Mouse (Mus musculus) midbrain, postnatal 0 days (tissue): ENCODE measurements around the gene Nckipsd. TPM values are rescaled to one million over a fixed set of nuclear protein-coding genes. Genes with fewer than 3 reads are reported as not detected.

Experiments used
- ATAC-seq: fragments of 200-750 bp; cut with Nextera tagmentation; 2 replicates; pipeline ENCODE4 v1.8.0; 2017; ENCODE audit warnings: moderate number of reproducible peaks, mild to moderate bottlenecking, moderate TSS enrichment, moderate library complexity; ENCODE audit not compliant: low FRiP score
- DNase-seq: peaks from one replicate; pipeline ENCODE4 v3.0.0-alpha.2; 2015; ENCODE audit warnings: low spot score
- H3K27ac ChIP-seq: fragments of 300-500 bp; sonication (generic); 2 replicates; pipeline ENCODE4 v1.5.1; 2014; ENCODE audit warnings: low read depth, mild to moderate bottlenecking, low read length, mixed read lengths
- H3K27me3 ChIP-seq: fragments of 300-500 bp; sonication (generic); 2 replicates; pipeline ENCODE4 v1.6.1; 2014; ENCODE audit warnings: low read length, control low read depth, mixed read lengths; ENCODE audit not compliant: insufficient read depth
- H3K36me3 ChIP-seq: fragments of 300-500 bp; sonication (generic); 2 replicates; pipeline ENCODE4 v1.6.1; 2014; ENCODE audit warnings: low read length, control low read depth, mixed read lengths; ENCODE audit not compliant: insufficient read depth
- H3K4me1 ChIP-seq: fragments of 300-500 bp; sonication (generic); 2 replicates; pipeline ENCODE4 v1.6.1; 2014; ENCODE audit warnings: mild to moderate bottlenecking, control low read depth, antibody characterized with exemption, low read length, mixed read lengths; ENCODE audit not compliant: insufficient read depth
- H3K4me2 ChIP-seq: fragments of 300-500 bp; sonication (generic); 2 replicates; pipeline ENCODE4 v1.6.1; 2014; ENCODE audit warnings: low read depth, mild to moderate bottlenecking, low read length, mixed read lengths; ENCODE audit not compliant: poor library complexity, severe bottlenecking
- H3K4me3 ChIP-seq: fragments of 300-500 bp; sonication (generic); 2 replicates; pipeline ENCODE4 v1.5.1; 2014; ENCODE audit warnings: low read depth, mild to moderate bottlenecking, low read length, moderate library complexity
- H3K9ac ChIP-seq: fragments of 300-500 bp; sonication (generic); replicated peaks from 2 replicates; pipeline ENCODE4 v1.6.1; 2014; ENCODE audit warnings: mild to moderate bottlenecking, low read length, moderate library complexity, mixed read lengths; ENCODE audit not compliant: poor library complexity, severe bottlenecking
- H3K9me3 ChIP-seq: fragments of 300-500 bp; sonication (generic); 2 replicates; pipeline ENCODE4 v1.6.1; 2016; ENCODE audit warnings: low read length, control low read depth
- CTCF ChIP-seq: IDR thresholded peaks from 2 replicates; pipeline ENCODE4 v1.5.1; 2016; ENCODE audit warnings: antibody characterized with exemption, mild to moderate bottlenecking
- WGBS: fragments of 180-500 bp; shearing (Covaris S2); extraction: QIAGEN DNeasy Blood & Tissue Kit; methylation state at CpG from one replicate; pipeline ENCODE4 v1.1.7; 2014; 5-methylcytosine and 5-hydroxymethylcytosine counted together
- polyA plus RNA-seq: library from polyadenylated mRNA; unstranded; fragments of >200 nt; fragmentation: Nextera tagmentation; extraction: Ambion mirVana; gene quantifications from 2 replicates; pipeline ENCODE4 v1.2.1, GENCODE M21; 2015
- total RNA-seq: library from RNA; depleted of rRNA; stranded (reverse); fragments of >200 nt; gene quantifications from 2 replicates; pipeline ENCODE4 v1.2.3, GENCODE M21; 2014; rRNA removed

The Nckipsd gene
- total RNA-seq (30.1 and 83.4 TPM in 2 replicates), polyA plus RNA-seq (25.7 and 32.5 TPM in 2 replicates)

DNA sequence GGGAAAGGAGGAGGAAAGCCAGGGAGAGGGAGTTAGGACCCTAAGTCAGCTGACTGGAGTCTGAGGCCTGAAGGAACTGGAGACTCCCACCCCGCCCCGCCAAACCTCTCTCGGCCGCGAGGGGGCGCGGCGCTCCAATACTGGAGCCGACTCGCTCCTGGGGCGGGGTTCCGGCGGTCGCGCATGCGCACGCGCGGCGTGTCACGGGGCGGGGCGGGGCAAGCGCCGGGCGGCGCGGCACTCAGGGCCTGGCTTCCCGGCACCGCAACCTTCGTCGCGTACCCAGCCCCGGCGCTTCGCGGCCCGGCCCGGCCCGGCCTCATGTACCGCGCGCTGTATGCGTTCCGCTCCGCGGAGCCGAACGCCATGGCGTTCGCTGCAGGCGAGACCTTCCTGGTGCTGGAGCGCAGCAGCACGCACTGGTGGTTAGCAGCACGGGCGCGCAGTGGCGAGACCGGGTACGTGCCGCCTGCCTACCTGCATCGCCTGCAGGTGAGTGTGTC, at the start of gene Nckipsd:
Nckipsd (plus strand) TSS at position 206 of the 503 bp plus-strand sequence.
- under 1% methylated on average over 57 of the region's 62 CpGs for WGBS
- Histone ChIP-seq H3K9me3 (no peaks in the 10 kb centered on the region), H3K27me3 (no peaks in the 10 kb centered on the region), H3K27ac (peak within 1 kb of the TSS; percentile 76), H3K4me2 (peak within 1 kb of the TSS; percentile 86), H3K4me1 (peaks cover 6% of the 10 kb centered on the region; the same call in 1 of the 2 replicates), H3K9ac (peak within 1 kb of the TSS; percentile 94), H3K36me3 (peaks cover 52% of the 10 kb centered on the region), H3K4me3 (peak within 1 kb of the TSS; percentile 80)
- DNase-seq: peak; percentile 95
- TF ChIP-seq CTCF: peak; percentile 88
- ATAC-seq: peak; percentile 82

DNA sequence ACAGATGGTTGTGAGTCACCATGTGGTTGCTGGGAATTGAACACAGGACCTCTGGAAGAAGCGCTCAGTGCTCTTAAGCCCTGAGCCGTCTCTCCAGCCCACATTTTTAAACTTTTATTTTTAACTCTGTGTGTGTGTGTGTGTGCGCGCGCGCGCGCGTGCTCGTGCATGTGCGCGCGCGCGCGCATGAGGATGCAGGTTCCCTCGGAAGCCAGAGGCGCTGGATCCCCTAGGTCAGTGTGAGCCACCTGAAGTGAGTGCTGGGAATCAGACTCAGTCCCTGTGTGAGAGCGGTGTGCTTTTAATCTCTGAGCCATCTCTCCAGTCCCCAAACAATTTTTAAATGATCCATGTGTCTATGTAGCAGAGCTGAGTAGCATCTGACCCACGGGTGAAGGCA, 49.0 kb upstream of the Nckipsd start:
- Histone ChIP-seq H3K27ac (no peak overlapping the region), H3K27me3 (no peaks in the 10 kb centered on the region), H3K4me2 (no peak overlapping the region), H3K4me3 (no peak overlapping the region), H3K36me3 (no peaks in the 10 kb centered on the region), H3K9ac (no peak overlapping the region), H3K4me1 (no peaks in the 10 kb centered on the region), H3K9me3 (no peaks in the 10 kb centered on the region)
- ATAC-seq (no peak), DNase-seq (no peak)
- no peak for TF ChIP-seq CTCF
- 98% methylated on average over 20 of the region's 20 CpGs for WGBS

DNA sequence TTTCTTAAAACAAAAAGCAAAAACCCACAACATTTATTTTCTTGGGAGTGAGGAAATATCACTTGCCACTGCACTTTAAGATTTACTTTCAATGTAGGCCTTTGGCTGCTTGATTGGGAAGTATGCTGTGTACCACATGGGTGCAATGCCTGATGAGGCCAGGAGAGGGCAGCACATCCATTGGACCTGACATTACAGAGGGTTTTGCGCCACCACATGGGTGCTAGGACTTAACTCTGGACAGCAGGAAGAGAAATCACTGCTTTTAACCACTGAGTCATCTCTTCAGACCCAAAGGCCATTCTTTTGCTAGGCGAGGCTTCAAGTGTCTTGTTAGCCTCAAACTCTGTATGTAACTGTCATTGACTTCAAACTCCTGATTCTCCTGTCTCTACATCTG, 48.4 kb upstream of the Nckipsd start:
- H3K9ac ChIP-seq: no peak overlapping the region
- WGBS: 59% methylated on average over 2 of the region's 2 CpGs
- no peak overlapping the region for H3K4me2 ChIP-seq
- H3K27ac ChIP-seq: no peak overlapping the region
- no peaks in the 10 kb centered on the region for H3K4me1 ChIP-seq
- H3K9me3 ChIP-seq: no peaks in the 10 kb centered on the region
- ATAC-seq (no peak), DNase-seq (peak; percentile 19)
- H3K36me3 ChIP-seq: no peaks in the 10 kb centered on the region
- TF ChIP-seq CTCF: peak; percentile 70
- H3K4me3 ChIP-seq: no peak overlapping the region
- H3K27me3 ChIP-seq: no peaks in the 10 kb centered on the region

DNA sequence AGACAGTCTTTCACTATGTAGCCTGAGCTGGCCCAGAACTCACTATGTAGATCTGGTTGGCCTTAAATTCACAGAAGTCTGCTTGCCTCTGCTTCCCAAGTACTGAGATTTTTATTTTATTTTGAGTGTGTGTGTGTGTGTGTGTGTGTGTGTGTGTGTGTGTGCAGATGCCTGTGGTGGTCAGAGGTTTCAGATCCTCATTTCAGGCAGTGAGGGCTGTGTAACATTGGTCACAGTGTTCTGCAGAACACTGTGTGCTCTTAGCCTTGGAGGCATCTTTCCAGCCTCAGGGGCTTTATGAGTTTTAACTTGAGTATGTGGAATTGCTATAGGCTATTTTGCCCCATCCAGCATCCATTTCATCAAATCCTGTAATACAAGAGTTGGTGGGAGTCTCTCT, 46.6 kb upstream of the Nckipsd start:
- Histone ChIP-seq H3K36me3 (no peaks in the 10 kb centered on the region), H3K27ac (no peak overlapping the region), H3K9me3 (no peaks in the 10 kb centered on the region), H3K27me3 (no peaks in the 10 kb centered on the region), H3K4me2 (no peak overlapping the region), H3K9ac (no peak overlapping the region), H3K4me3 (no peak overlapping the region), H3K4me1 (no peaks in the 10 kb centered on the region)
- TF ChIP-seq CTCF: no peak
- ATAC-seq: no peak
- DNase-seq: no peak

DNA sequence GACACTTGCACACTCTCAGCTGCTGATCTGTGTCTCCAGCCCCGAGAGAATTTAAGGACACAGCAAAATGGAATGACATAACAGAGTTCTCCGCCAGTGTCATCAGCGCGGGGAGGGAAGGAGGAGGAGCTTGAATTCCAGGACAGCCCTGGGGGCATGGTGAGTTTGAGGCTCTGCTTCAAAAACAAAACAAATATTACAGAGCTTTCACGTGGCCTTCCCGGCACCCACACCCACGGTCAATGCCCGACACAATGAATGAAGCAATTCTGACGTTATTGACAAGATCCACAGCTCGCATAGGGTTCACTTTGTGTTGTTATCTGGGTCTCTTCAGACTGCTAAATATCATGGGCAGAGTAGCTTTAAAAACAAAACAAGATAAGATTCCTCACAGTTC, 43.2 kb upstream of the Nckipsd start:
- no peak overlapping the region for H3K4me3 ChIP-seq
- ATAC-seq (no peak), DNase-seq (no peak)
- H3K27ac ChIP-seq: no peak overlapping the region
- no peaks in the 10 kb centered on the region for H3K4me1 ChIP-seq
- H3K27me3 ChIP-seq: no peaks in the 10 kb centered on the region
- no peaks in the 10 kb centered on the region for H3K9me3 ChIP-seq
- no peak for TF ChIP-seq CTCF
- H3K36me3 ChIP-seq: no peaks in the 10 kb centered on the region
- no peak overlapping the region for H3K9ac ChIP-seq
- no peak overlapping the region for H3K4me2 ChIP-seq
- WGBS: 71% methylated on average over 10 of the region's 10 CpGs

DNA sequence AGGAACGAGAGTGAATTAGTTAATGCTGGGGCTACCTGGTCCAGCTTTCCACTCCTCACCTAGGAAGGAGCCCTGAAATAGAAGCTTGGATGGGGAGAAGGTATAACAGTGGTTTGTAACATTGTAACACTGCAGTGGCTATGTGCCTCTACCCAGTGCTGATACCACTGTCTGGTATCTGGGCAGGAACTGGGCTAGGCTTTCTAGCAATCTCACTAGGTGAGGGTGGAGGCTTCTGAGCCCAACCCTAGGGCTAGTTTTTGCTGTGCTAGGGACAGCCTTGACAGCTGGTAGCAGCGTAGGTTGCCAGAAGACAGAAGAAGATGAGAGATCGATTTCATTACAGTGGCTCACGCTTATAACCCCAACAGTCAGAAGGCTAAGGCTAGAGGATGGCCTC, 31.6 kb upstream of the Nckipsd start:
- no peak overlapping the region for H3K4me3 ChIP-seq
- no peak overlapping the region for H3K4me2 ChIP-seq
- ATAC-seq: no peak
- H3K36me3 ChIP-seq: no peaks in the 10 kb centered on the region
- no peak overlapping the region for H3K9ac ChIP-seq
- no peak for DNase-seq
- no peak for TF ChIP-seq CTCF
- H3K9me3 ChIP-seq: no peaks in the 10 kb centered on the region
- no peaks in the 10 kb centered on the region for H3K27me3 ChIP-seq
- no peaks in the 10 kb centered on the region for H3K4me1 ChIP-seq
- H3K27ac ChIP-seq: no peak overlapping the region
- WGBS: 86% methylated on average over 4 of the region's 4 CpGs
